Mouse (Mus musculus): Measurements from ENCODE around the gene Aff3. TPM values are rescaled to one million over a fixed set of nuclear protein-coding genes. Genes with fewer than 3 reads are reported as not detected.

The Aff3 gene
- total and polyA plus RNA-seq, 2 experiments from 2014 or later = 1.1 to 1.9 TPM

DNA sequence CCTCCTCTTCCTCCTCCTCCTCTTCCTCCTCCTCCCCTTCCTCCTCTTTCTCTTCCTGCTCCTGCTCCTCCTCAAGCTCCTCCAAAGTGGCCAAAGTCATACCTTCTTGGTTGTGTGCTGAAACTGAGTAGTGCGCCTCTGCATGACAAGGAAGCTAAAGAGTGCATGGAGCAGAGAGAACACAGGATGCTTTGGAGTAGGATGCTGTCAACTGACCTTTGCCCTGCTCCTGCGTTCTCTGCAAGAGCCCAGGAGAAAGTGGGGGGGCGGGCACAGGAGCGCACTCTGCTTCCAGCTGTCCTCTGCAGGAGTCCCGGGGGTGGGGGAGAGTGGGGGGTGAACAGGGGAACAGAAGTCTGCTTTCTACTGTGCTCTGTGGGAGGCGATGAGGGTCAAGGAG lies 167.2 kb downstream of the Aff3 start:
- H3K27ac ChIP-seq (ENCODE audit: low read depth) = no peak overlapping the region
- no peaks in the 10 kb centered on the region for H3K4me1 ChIP-seq (ENCODE audit: control insufficient read depth, insufficient read depth)
- no peaks in the 10 kb centered on the region for H3K27me3 ChIP-seq (ENCODE audit: control insufficient read depth, insufficient read depth, low read length)
- H3K9ac ChIP-seq (replicated peaks; ENCODE audit: low read depth, low read length) = no peak overlapping the region
- H3K4me3 ChIP-seq (ENCODE audit: low read depth, low read length) = no peak overlapping the region
- ATAC-seq (ENCODE audit: insufficient read depth, low read depth) (no peak), DNase-seq (ENCODE audit: low spot score) (no peak)
- TF ChIP-seq EP300 (IDR thresholded peaks at IDR 0.05; ENCODE audit: low read depth) (no peak), CTCF (IDR thresholded peaks at IDR 0.05; ENCODE audit: low read depth) (no peak)
- H3K9me3 ChIP-seq (replicated peaks; ENCODE audit: control insufficient read depth, low read length) = no peaks in the 10 kb centered on the region
- no peak overlapping the region for H3K4me2 ChIP-seq (ENCODE audit: low read depth, low read length)
- no peaks in the 10 kb centered on the region for H3K36me3 ChIP-seq (replicated peaks; ENCODE audit: control insufficient read depth, insufficient read depth, low read length)
- 58% methylated on average over 6 of the region's 6 CpGs for WGBS

DNA sequence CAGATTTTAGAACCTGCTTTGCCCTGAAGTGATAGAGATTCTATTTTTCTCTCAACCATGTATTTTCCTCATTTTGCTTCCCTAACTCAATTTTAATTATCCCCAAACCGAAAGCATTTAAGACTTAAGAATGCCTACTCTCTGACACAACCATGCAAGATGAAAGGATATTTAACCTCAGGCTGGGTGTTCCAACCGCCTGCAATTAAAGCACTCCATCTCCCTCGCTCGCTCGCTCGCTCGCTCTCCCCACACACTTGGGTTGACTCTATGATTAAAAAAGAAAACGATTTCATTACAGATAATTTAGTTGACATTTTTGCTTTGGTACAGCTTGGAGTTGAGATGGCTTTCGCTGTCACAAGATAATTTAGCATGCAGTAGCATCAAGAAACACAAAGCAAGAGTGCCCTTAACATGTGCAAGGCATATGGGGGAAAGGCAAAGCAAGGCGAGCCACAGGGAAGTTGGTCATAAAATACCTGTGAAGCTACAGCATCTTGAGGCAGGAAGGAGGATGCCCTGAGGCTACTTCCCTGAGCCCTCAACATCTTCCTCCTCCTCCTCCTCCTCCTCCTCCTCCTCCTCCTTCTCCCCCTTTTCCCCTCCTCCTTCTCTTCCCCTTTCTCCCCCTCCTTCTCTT lies 167.7 kb downstream of the Aff3 start:
- WGBS = 91% methylated on average over 10 of the region's 10 CpGs
- no peak overlapping the region for H3K4me2 ChIP-seq (ENCODE audit: low read depth, low read length)
- TF ChIP-seq EP300 (IDR thresholded peaks at IDR 0.05; ENCODE audit: low read depth) (no peak), CTCF (IDR thresholded peaks at IDR 0.05; ENCODE audit: low read depth) (no peak)
- no peak for DNase-seq (ENCODE audit: low spot score)
- H3K4me3 ChIP-seq (ENCODE audit: low read depth, low read length) = no peak overlapping the region
- H3K9ac ChIP-seq (replicated peaks; ENCODE audit: low read depth, low read length) = no peak overlapping the region
- H3K4me1 ChIP-seq (ENCODE audit: control insufficient read depth, insufficient read depth) = no peaks in the 10 kb centered on the region
- no peaks in the 10 kb centered on the region for H3K36me3 ChIP-seq (replicated peaks; ENCODE audit: control insufficient read depth, insufficient read depth, low read length)
- no peaks in the 10 kb centered on the region for H3K27me3 ChIP-seq (ENCODE audit: control insufficient read depth, insufficient read depth, low read length)
- no peak overlapping the region for H3K27ac ChIP-seq (ENCODE audit: low read depth)
- no peaks in the 10 kb centered on the region for H3K9me3 ChIP-seq (replicated peaks; ENCODE audit: control insufficient read depth, low read length)
- no peak for ATAC-seq (ENCODE audit: insufficient read depth, low read depth)

DNA sequence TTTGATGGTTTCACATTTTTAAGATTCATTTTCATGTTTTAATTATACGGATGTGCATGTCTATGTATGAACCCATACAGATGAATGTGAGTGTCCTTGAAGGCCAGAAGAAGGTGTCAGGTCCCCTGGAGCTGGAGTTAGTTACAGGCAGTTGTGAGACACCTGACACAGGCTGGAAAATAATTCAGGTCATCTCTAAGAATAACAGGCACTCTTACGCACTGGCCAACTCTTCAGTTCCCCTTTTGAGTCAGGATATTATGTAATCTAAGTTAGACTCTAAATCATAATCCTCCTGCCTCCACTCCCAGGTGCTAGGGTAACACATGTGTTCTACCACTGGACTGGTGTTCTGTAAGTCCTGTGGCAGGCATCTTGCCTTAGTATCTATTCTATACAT lies 169.5 kb downstream of the Aff3 start:
- TF ChIP-seq EP300 (IDR thresholded peaks at IDR 0.05; ENCODE audit: low read depth) (no peak), CTCF (IDR thresholded peaks at IDR 0.05; ENCODE audit: low read depth) (no peak)
- no peaks in the 10 kb centered on the region for H3K27me3 ChIP-seq (ENCODE audit: control insufficient read depth, insufficient read depth, low read length)
- no peak overlapping the region for H3K4me2 ChIP-seq (ENCODE audit: low read depth, low read length)
- H3K36me3 ChIP-seq (replicated peaks; ENCODE audit: control insufficient read depth, insufficient read depth, low read length) = no peaks in the 10 kb centered on the region
- no peak overlapping the region for H3K9ac ChIP-seq (replicated peaks; ENCODE audit: low read depth, low read length)
- H3K4me3 ChIP-seq (ENCODE audit: low read depth, low read length) = no peak overlapping the region
- DNase-seq (ENCODE audit: low spot score) (no peak), ATAC-seq (ENCODE audit: insufficient read depth, low read depth) (no peak)
- WGBS = 90% methylated on average over 2 of the region's 2 CpGs
- H3K9me3 ChIP-seq (replicated peaks; ENCODE audit: control insufficient read depth, low read length) = no peaks in the 10 kb centered on the region
- no peak overlapping the region for H3K27ac ChIP-seq (ENCODE audit: low read depth)
- no peaks in the 10 kb centered on the region for H3K4me1 ChIP-seq (ENCODE audit: control insufficient read depth, insufficient read depth)

DNA sequence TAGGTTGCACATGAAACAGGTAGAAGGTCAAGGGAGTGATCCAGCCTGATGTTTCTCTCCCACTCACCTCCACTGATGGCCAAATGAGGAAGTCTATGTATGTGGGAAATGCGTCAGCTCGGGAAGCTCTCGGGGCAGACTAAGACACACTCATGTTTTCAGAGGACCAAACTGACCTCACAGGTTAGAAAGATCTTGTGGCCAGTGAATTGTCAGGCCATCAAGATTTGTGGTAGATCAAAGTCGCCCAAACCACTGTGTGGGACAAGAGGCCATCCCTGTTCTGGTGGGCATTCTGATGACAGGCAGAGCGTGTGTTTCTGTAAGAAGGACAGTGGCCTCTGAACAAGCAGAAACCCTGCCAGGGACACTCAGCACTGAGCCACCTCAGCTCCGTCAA lies 175.0 kb downstream of the Aff3 start:
- no peak overlapping the region for H3K9ac ChIP-seq (replicated peaks; ENCODE audit: low read depth, low read length)
- H3K4me3 ChIP-seq (ENCODE audit: low read depth, low read length) = no peak overlapping the region
- no peaks in the 10 kb centered on the region for H3K27me3 ChIP-seq (ENCODE audit: control insufficient read depth, insufficient read depth, low read length)
- no peak for ATAC-seq (ENCODE audit: insufficient read depth, low read depth)
- H3K4me2 ChIP-seq (ENCODE audit: low read depth, low read length) = no peak overlapping the region
- no peaks in the 10 kb centered on the region for H3K4me1 ChIP-seq (ENCODE audit: control insufficient read depth, insufficient read depth)
- no peak for TF ChIP-seq EP300 (IDR thresholded peaks at IDR 0.05; ENCODE audit: low read depth)
- no peak for TF ChIP-seq CTCF (IDR thresholded peaks at IDR 0.05; ENCODE audit: low read depth)
- H3K27ac ChIP-seq (ENCODE audit: low read depth) = no peak overlapping the region
- H3K36me3 ChIP-seq (replicated peaks; ENCODE audit: control insufficient read depth, insufficient read depth, low read length) = no peaks in the 10 kb centered on the region
- no peaks in the 10 kb centered on the region for H3K9me3 ChIP-seq (replicated peaks; ENCODE audit: control insufficient read depth, low read length)
- 81% methylated on average over 6 of the region's 6 CpGs for WGBS
- DNase-seq (ENCODE audit: low spot score) = no peak

DNA sequence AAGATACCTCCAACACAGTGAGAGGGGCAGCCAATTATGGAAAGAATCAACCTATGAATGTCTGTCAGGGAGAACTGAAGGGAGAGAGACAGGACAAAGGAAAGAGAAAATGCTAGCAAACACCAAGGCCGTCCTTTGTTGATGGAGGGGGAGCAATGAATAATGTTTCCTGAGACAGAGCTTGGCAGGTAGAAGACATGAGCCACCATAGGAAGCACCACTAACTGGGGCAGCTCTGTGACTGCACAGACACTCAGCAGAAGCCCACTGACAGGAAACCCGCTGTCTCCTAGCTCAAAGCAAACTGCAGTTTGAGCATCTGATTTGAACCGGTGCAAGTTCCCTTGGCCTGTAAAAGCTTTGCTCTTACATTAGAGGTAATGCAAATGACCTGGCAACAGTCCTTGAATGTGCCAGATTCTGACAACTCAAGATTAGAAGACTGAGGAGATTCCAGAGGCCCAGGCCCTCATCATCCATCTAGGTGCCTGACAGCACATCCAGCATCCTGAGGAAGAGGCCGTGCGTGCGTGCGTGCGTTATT lies 176.0 kb downstream of the Aff3 start:
- H3K9ac ChIP-seq (replicated peaks; ENCODE audit: low read depth, low read length) = no peak overlapping the region
- H3K36me3 ChIP-seq (replicated peaks; ENCODE audit: control insufficient read depth, insufficient read depth, low read length) = no peaks in the 10 kb centered on the region
- no peaks in the 10 kb centered on the region for H3K4me1 ChIP-seq (ENCODE audit: control insufficient read depth, insufficient read depth)
- H3K27ac ChIP-seq (ENCODE audit: low read depth) = no peak overlapping the region
- TF ChIP-seq EP300 (IDR thresholded peaks at IDR 0.05; ENCODE audit: low read depth) (no peak), CTCF (IDR thresholded peaks at IDR 0.05; ENCODE audit: low read depth) (no peak)
- WGBS = 44% methylated on average over 8 of the region's 8 CpGs
- no peak overlapping the region for H3K4me2 ChIP-seq (ENCODE audit: low read depth, low read length)
- DNase-seq (ENCODE audit: low spot score) (no peak), ATAC-seq (ENCODE audit: insufficient read depth, low read depth) (no peak)
- no peaks in the 10 kb centered on the region for H3K9me3 ChIP-seq (replicated peaks; ENCODE audit: control insufficient read depth, low read length)
- no peaks in the 10 kb centered on the region for H3K27me3 ChIP-seq (ENCODE audit: control insufficient read depth, insufficient read depth, low read length)
- no peak overlapping the region for H3K4me3 ChIP-seq (ENCODE audit: low read depth, low read length)

DNA sequence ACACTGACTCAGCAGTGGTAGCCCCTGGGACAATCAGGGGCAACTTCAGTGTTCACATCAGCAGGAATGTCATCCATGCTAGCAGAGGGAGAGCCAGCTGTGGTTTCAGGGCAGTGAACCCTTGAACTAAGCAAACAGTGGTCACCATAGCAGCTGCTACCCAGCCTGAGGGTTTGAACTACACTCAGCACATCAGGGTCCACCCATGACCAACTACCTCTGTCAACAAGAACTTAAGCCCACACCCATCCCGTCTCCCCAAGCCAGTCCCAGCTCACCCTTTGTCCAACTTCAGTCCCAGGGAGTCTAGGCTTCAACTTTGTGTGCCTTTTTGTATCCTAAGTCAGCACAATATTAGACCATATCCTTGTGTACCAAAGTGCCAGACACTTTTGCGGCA lies 176.9 kb downstream of the Aff3 start:
- Histone ChIP-seq H3K4me3 (ENCODE audit: low read depth, low read length) (no peak overlapping the region), H3K27me3 (ENCODE audit: control insufficient read depth, insufficient read depth, low read length) (no peaks in the 10 kb centered on the region), H3K4me1 (ENCODE audit: control insufficient read depth, insufficient read depth) (no peaks in the 10 kb centered on the region), H3K9me3 (replicated peaks; ENCODE audit: control insufficient read depth, low read length) (no peaks in the 10 kb centered on the region), H3K27ac (ENCODE audit: low read depth) (no peak overlapping the region), H3K4me2 (ENCODE audit: low read depth, low read length) (no peak overlapping the region), H3K9ac (replicated peaks; ENCODE audit: low read depth, low read length) (no peak overlapping the region), H3K36me3 (replicated peaks; ENCODE audit: control insufficient read depth, insufficient read depth, low read length) (no peaks in the 10 kb centered on the region)
- ATAC-seq (ENCODE audit: insufficient read depth, low read depth) = no peak
- WGBS = 90% methylated on average over 2 of the region's 2 CpGs
- no peak for DNase-seq (ENCODE audit: low spot score)
- TF ChIP-seq EP300 (IDR thresholded peaks at IDR 0.05; ENCODE audit: low read depth) (no peak), CTCF (IDR thresholded peaks at IDR 0.05; ENCODE audit: low read depth) (no peak)

Measured in heart, postnatal 0 days (tissue).